Mouse (Mus musculus) CH12.LX (cell line): ENCODE data around the gene Nek6. TPM values are rescaled to one million over a fixed set of nuclear protein-coding genes. Genes with fewer than 3 reads are reported as not detected.

ENCODE experiments used
- DNase-seq: peaks from one replicate; pipeline ENCODE4 v3.0.0-alpha.2; 2013; ENCODE audit errors: extremely low read depth
- H3K27ac ChIP-seq: 2 replicates; pipeline ENCODE4 v1.5.1; 2012; ENCODE audit warnings: low read depth, mild to moderate bottlenecking, control low read depth, moderate library complexity; ENCODE audit not compliant: insufficient read depth
- H3K27me3 ChIP-seq: replicated peaks from 2 replicates; pipeline ENCODE3; 2012; ENCODE audit warnings: inconsistent platforms
- H3K36me3 ChIP-seq, 2 experiments: replicated peaks in 1 of 2; 2 replicates each; pipeline versions ENCODE3 to v1.6.1; 2012; ENCODE audit warnings: inconsistent platforms in 1 of 2, low read length in 1 of 2, mild to moderate bottlenecking in 1 of 2, mixed read lengths in 1 of 2, moderate library complexity in 1 of 2; ENCODE audit not compliant: control insufficient read depth in 1 of 2, insufficient read depth in 1 of 2
- H3K4me1 ChIP-seq, 2 experiments: 2 replicates each; pipeline ENCODE4 v1.6.1; 2012; ENCODE audit warnings: inconsistent platforms in 1 of 2, moderate library complexity in 1 of 2; ENCODE audit not compliant: insufficient read depth in 2 of 2, control insufficient read depth in 1 of 2
- H3K4me2 ChIP-seq: 2 replicates; pipeline ENCODE4 v1.6.1; 2012; ENCODE audit warnings: low read depth, mild to moderate bottlenecking, control low read depth; ENCODE audit not compliant: poor library complexity, insufficient read depth, severe bottlenecking
- H3K4me3 ChIP-seq, 3 experiments: fragments of 150-350 bp in 1 of 3; sonication (generic) in 1 of 3; replicated peaks in 1 of 3; 2 replicates each; pipeline versions ENCODE3 to v1.5.1; 2011 to 2012; ENCODE audit warnings: low read depth in 2 of 3, low read length in 2 of 3, mild to moderate bottlenecking in 2 of 3, moderate library complexity in 2 of 3, control low read depth in 1 of 3, improper control_type of control experiment in 1 of 3, inconsistent platforms in 1 of 3, mixed read lengths in 1 of 3; ENCODE audit not compliant: poor library complexity in 1 of 3
- H3K79me2 ChIP-seq: replicated peaks from 2 replicates; pipeline ENCODE4 v1.6.1; 2012; ENCODE audit warnings: mild to moderate bottlenecking, moderate library complexity; ENCODE audit not compliant: control insufficient read depth, poor library complexity, insufficient read depth, severe bottlenecking; ENCODE audit errors: extremely low read depth
- H3K9ac ChIP-seq: 2 replicates; pipeline ENCODE4 v1.6.1; 2012; ENCODE audit warnings: low read depth, mild to moderate bottlenecking, control low read depth, moderate library complexity; ENCODE audit not compliant: insufficient read depth
- H3K9me3 ChIP-seq: replicated peaks from 2 replicates; pipeline ENCODE3; 2012; ENCODE audit warnings: low read length, inconsistent platforms, mixed read lengths
- CHD1 ChIP-seq: IDR thresholded peaks from 2 replicates; pipeline ENCODE4 v1.6.1; 2012; ENCODE audit warnings: low read depth, low read length, improper control_type of control experiment, inconsistent platforms
- CTCF ChIP-seq, 2 experiments: IDR thresholded peaks in 1 of 2; conservative IDR thresholded peaks in 1 of 2; 2 replicates each; pipeline ENCODE4 v1.5.1; 2011 to 2012; ENCODE audit warnings: low read depth in 2 of 2, low read length in 2 of 2, improper control_type of control experiment in 1 of 2, inconsistent platforms in 1 of 2, mild to moderate bottlenecking in 1 of 2, moderate library complexity in 1 of 2
- ELF1 ChIP-seq: IDR thresholded peaks from 2 replicates; pipeline ENCODE4 v1.6.1; 2014; ENCODE audit warnings: low read depth, mild to moderate bottlenecking, inconsistent platforms, low read length, improper control_type of control experiment
- ETS1 ChIP-seq: conservative IDR thresholded peaks from 2 replicates; pipeline ENCODE4 v1.6.1; 2012; ENCODE audit warnings: low read depth, mild to moderate bottlenecking, inconsistent platforms, low read length, improper control_type of control experiment, moderate library complexity
- GABPA ChIP-seq: IDR thresholded peaks from 2 replicates; pipeline ENCODE4 v1.6.1; 2012; ENCODE audit warnings: low read depth, low read length, improper control_type of control experiment, inconsistent platforms; ENCODE audit not compliant: insufficient replicate concordance
- JUND ChIP-seq: conservative IDR thresholded peaks from 2 replicates; pipeline ENCODE4 v1.6.1; 2011; ENCODE audit warnings: low read depth, low read length, improper control_type of control experiment
- MAFK ChIP-seq: IDR thresholded peaks from 2 replicates; pipeline ENCODE4 v1.6.1; 2011; ENCODE audit warnings: low read length, improper control_type of control experiment; ENCODE audit not compliant: insufficient replicate concordance
- MAX ChIP-seq: IDR thresholded peaks from 2 replicates; pipeline ENCODE4 v1.6.1; 2011; ENCODE audit warnings: low read length, improper control_type of control experiment
- NRF1 ChIP-seq: IDR thresholded peaks from 2 replicates; pipeline ENCODE4 v1.6.1; 2014; ENCODE audit warnings: low read depth, mild to moderate bottlenecking, inconsistent platforms, low read length, improper control_type of control experiment, moderate library complexity
- POLR2AphosphoS2 ChIP-seq: IDR thresholded peaks from 2 replicates; pipeline ENCODE4 v1.6.1; 2011; ENCODE audit warnings: low read depth, low read length, improper control_type of control experiment
- RAD21 ChIP-seq: IDR thresholded peaks from 2 replicates; pipeline ENCODE4 v1.6.1; 2011; ENCODE audit warnings: low read depth, mild to moderate bottlenecking, low read length, improper control_type of control experiment, moderate library complexity
- SIN3A ChIP-seq: IDR thresholded peaks from 2 replicates; pipeline ENCODE4 v1.6.1; 2012; ENCODE audit warnings: low read length, improper control_type of control experiment, inconsistent platforms
- TCF12 ChIP-seq: IDR thresholded peaks from 2 replicates; pipeline ENCODE4 v1.6.1; 2014; ENCODE audit warnings: low read depth, mild to moderate bottlenecking, inconsistent platforms, low read length, improper control_type of control experiment
- ZC3H11A ChIP-seq: IDR thresholded peaks from 2 replicates; pipeline ENCODE4 v1.6.1; 2012; ENCODE audit warnings: low read depth, mild to moderate bottlenecking, inconsistent platforms, low read length, improper control_type of control experiment
- dilution Hi-C: fragments of 300-500 bp; cut with MboI; formaldehyde crosslinking; loops from 2 replicates; pipeline ENCODE4 v1.14.3; 2020; ENCODE audit warnings: low sequenced_read_pairs; ENCODE audit not compliant: extremely low pct_unique_long_range_greater_than_20kb, extremely low pct_ligation_motif_present
- in situ Hi-C: fragments of 300-500 bp; cut with MboI; formaldehyde crosslinking; loops from 3 replicates; pipeline ENCODE4 v1.14.3; 2019; ENCODE audit warnings: low sequenced_read_pairs, low pct_ligation_motif_present, low pct_unique_long_range_greater_than_20kb, mixed read lengths
- polyA plus RNA-seq: library from polyadenylated mRNA; unstranded; fragments of >175 nt; gene quantifications from 2 replicates; pipeline ENCODE4 v1.2.1, GENCODE M21; 2012; ENCODE audit warnings: low read depth; ENCODE audit not compliant: insufficient read length
- total RNA-seq, 2 experiments: library from RNA; depleted of rRNA; stranded (reverse); fragments of 300-350 nt in 1 of 2; fragments of >200 nt in 1 of 2; gene quantifications; 2 replicates each; pipeline ENCODE4 v1.2.3; 2012 to 2014

Gene Nek6
- total and polyA plus RNA-seq, 3 experiments: 31.0 to 39.9 (median 36.7) TPM

DNA sequence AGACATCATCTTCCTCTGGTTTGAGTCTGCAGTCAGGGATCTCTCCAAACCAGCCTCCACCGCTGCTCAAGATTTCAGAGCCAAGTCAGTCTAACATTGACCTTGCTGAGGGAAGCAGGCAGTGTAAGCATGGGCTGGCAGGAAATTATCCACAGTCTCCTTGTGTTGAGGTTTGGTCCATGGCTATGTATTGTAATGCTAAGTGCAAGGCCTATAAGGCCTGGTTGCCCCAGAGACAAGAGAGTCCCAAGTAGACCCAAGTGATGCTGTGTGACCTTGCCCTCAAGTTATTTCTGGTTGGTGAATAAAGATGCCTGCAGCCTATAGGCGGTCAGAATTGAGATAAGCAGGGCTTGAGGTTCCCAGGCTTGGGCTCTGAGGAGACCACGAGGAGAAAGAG is 45.3 kb downstream of the Nek6 start:
- no peak overlapping the region for H3K4me3 ChIP-seq
- DNase-seq: no peak
- no peaks in the 10 kb centered on the region for H3K27me3 ChIP-seq
- dilution Hi-C loops (no loop called here), in situ Hi-C loops (no loop called here)
- H3K36me3 ChIP-seq: peaks cover 44 to 90% of the 10 kb centered on the region in 2 experiments
- H3K9ac ChIP-seq: no peak overlapping the region
- H3K9me3 ChIP-seq: no peaks in the 10 kb centered on the region
- no peak for TF ChIP-seq JUND
- no peak for TF ChIP-seq CTCF (conservative IDR thresholded peaks at IDR 0.05 in 1 of 2, IDR thresholded peaks at IDR 0.05 in 1 of 2; ENCODE audit: low read depth in 2 of 2, low read length in 2 of 2)
- no peak overlapping the region for H3K4me2 ChIP-seq
- peaks cover 13 to 24% of the 10 kb centered on the region in 2 experiments for H3K4me1 ChIP-seq
- no peak overlapping the region for H3K27ac ChIP-seq
- no peaks in the 10 kb centered on the region for H3K79me2 ChIP-seq

DNA sequence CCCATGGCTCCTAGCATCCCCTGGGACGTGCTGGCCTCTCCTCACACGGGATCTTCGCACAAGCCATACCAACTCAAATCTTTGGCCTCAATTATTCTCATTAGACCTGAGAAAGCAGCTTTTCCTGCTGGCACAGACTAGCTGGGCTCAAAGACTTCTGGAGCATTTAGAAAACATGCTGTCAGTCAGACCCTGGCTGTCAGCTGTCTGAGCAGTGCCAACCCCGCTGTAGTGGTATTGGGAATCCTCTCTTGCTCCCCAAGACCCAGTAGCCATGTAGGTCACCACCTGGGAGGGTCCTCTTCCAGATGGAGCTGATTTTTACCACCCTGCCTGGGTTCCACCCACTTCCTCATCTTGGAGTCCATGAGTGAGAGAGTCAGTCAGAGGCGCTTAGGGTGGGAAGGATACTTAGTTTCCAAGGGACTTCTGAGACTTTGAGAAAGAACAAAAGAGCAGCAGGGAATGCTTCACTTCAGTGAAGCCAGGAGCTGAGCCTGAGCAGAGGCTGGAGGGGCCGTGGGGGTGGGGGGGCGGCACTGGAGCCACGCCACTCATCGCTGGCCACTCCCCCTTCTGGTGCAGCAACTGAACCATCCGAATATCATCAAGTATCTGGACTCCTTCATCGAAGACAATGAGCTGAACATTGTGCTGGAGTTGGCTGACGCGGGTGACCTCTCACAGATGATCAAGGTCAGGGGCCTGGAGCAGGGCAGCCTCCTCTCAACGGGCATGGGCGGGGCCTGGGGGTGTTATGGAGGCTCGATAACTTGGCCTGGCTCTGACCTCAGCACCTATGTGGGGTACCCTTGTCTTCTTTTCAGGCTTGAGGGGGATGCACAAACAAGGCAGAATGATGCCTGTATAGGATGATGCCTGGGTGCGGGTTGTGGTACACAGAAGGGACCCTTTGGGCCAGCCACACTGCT is 49.1 kb downstream of the Nek6 start:
- H3K27ac ChIP-seq: no peak overlapping the region
- no peaks in the 10 kb centered on the region for H3K79me2 ChIP-seq
- dilution Hi-C loops (no loop called here), in situ Hi-C loops (no loop called here)
- no peak overlapping the region for H3K4me3 ChIP-seq
- TF ChIP-seq SIN3A (no peak), CTCF (conservative IDR thresholded peaks at IDR 0.05 in 1 of 2, IDR thresholded peaks at IDR 0.05 in 1 of 2; ENCODE audit: low read depth in 2 of 2, low read length in 2 of 2) (no peak), MAX (no peak), TCF12 (no peak), JUND (no peak), MAFK (no peak), POLR2AphosphoS2 (no peak)
- no peak for DNase-seq
- no peak overlapping the region for H3K4me2 ChIP-seq
- peaks cover 49 to 84% of the 10 kb centered on the region in 2 experiments for H3K36me3 ChIP-seq
- no peak overlapping the region for H3K9ac ChIP-seq
- H3K27me3 ChIP-seq: no peaks in the 10 kb centered on the region
- H3K4me1 ChIP-seq: peaks cover 6% of the 10 kb centered on the region in 2 experiments
- no peaks in the 10 kb centered on the region for H3K9me3 ChIP-seq

DNA sequence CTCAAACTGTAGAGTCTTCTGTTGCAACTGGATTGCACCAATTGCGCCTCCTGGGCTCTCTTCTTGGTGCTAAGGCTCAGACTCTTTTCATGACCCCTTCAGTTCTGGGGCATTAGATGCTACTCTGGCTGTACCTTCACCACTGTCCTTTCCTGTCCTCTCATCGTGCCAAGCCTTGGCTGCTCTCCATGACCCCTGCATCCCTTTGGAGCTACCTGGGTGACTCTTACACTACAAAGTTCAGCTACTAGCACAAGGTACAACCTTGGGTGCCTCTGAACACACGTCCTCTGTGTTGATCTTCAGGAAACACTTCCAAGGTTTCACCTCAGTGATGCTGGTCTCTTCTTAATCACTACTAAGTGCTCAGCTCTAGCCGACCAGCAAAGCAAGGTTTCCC is 51.2 kb downstream of the Nek6 start:
- Histone ChIP-seq H3K4me2 (no peak overlapping the region), H3K9ac (no peak overlapping the region), H3K27me3 (no peaks in the 10 kb centered on the region), H3K27ac (no peak overlapping the region), H3K4me1 (no peaks in the 10 kb centered on the region), H3K36me3 (peaks cover 56 to 79% of the 10 kb centered on the region in 2 experiments), H3K4me3 (no peak overlapping the region), H3K79me2 (no peaks in the 10 kb centered on the region), H3K9me3 (no peaks in the 10 kb centered on the region)
- TF ChIP-seq GABPA: no peak
- no peak for TF ChIP-seq NRF1
- no peak for TF ChIP-seq CHD1
- no peak for TF ChIP-seq RAD21
- no peak for TF ChIP-seq ZC3H11A
- TF ChIP-seq ELF1: no peak
- no peak for TF ChIP-seq ETS1
- no peak for TF ChIP-seq MAX
- in situ Hi-C loops (no loop called here), dilution Hi-C loops (no loop called here)
- no peak for DNase-seq
